Mouse (Mus musculus) heart, adult 18-20 months (tissue): ENCODE results near the gene Nav3. TPM values are rescaled to one million over a fixed set of nuclear protein-coding genes. Genes with fewer than 3 reads are reported as not detected.

Experiments
- DNase-seq, 2 experiments: peaks; one replicate each; pipeline ENCODE4 v3.0.0; 2021 to 2022; ENCODE audit warnings: mixed read lengths in 1 of 2
- long read RNA-seq, 2 experiments: library from polyadenylated mRNA; stranded (forward); transcript quantifications; one replicate each; pipeline ENCODE4 v2.0.0; 2021
- total RNA-seq, 2 experiments: library from RNA; stranded (reverse); gene quantifications; 2 replicates each; pipeline ENCODE4 v1.2.3; 2021

Gene Nav3
- total RNA-seq: 1 to 10 TPM; 1.6 to 2.0 TPM
- long read RNA-seq, experiment 1: 0 reads
- long read RNA-seq, experiment 2: 0 reads

DNA sequence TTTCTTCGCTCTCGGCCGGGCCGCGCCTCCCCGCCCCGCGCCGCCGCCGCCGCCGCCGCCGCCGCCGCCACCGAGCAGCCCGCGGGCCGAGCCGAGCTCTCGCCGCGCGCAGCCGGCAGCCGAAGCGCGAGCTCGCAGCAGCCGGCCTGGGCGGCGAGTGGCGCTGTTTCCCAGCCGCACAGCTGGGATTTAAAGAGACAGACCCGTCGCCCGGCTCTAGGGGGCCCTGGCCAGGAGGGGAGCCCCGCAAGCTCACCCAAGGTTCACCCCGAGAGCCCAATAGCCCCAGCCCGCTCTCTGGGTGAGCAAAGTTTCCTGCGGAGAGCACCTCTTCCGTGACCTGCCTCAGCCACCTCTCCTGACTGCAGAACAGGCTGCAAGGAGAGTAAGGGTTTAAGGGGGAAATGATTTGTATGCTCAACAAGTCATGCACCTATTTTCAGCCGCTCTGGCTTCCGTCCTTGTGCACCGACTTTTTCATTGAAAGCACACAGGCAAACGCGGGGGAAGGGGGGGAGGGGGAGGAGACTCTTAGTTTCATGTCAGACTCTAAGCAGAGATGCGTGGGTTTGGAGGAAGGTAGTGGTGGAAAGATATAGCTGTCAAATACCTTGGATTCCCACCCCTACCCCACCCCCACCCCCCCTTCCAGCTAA, at the start of gene Nav3:
TSS of gene Nav3 (minus strand) at position 367 of the 656 bp plus-strand sequence.
- DNase-seq: peak; percentile 40 to 53

DNA sequence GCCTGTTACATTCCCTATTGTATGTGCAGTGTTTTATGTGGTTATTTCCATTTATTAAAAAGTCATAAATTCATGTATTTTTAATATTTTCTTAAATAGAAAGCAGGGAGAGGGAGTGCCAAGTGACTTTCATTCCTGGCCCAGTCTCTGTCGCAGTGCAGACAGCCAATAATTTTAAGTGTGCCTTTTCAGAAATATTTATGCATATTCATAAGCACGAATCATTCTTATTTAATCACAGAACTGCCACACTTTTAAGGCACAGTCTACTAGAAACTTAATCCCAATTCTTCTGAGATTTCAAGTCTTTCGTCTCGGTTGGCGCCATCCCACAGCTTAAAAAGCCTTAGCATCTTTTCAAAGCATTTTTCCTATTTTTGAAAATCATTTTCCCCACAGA, 29.3 kb upstream of the Nav3 start:
- DNase-seq: no peak

DNA sequence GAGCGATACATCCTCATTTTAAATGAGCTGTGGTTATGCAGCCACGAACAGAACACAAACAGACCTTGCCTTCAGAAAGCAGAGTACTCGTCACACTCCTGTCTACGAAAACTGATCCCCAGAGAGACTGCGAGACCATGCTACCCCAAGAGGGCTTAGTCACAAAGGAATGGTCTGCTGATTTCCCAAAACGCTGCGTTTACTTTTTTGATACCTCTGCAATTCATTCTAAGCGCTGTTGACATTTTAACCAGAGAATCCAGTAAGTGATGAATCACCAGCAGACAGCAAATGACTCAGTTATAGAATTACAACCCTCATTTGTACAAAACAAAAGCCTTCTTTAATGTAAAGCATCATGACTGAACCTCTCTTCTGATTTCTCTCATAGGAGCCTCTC, 28.8 kb upstream of the Nav3 start:
- DNase-seq: no peak

DNA sequence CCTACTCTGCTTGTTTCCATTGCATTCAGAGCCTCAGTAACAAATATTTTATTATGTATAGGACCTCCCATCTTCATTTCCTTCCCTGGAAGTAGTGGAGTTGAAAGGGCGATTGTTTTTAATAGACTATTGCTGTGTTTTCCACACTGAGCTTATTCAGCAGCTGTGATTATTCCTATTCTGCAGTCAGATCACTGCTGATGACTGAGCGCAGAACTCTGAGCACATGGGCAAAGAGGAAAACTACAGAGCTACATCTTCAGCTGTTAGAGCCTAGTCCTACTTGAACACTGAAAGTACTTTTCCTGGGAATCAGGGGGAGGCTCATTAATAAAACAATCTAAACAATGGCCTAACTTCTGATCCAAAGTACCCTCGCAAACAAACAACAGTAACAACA, 23.2 kb upstream of the Nav3 start:
- no peak for DNase-seq

GRCm38 (mm10) chr10:110477689-110478314, 21.8 kb upstream of the Nav3 start:
- no peak for DNase-seq

GRCm38 (mm10) chr10:110474107-110474506, 18.1 kb upstream of the Nav3 start:
- DNase-seq: no peak

DNA sequence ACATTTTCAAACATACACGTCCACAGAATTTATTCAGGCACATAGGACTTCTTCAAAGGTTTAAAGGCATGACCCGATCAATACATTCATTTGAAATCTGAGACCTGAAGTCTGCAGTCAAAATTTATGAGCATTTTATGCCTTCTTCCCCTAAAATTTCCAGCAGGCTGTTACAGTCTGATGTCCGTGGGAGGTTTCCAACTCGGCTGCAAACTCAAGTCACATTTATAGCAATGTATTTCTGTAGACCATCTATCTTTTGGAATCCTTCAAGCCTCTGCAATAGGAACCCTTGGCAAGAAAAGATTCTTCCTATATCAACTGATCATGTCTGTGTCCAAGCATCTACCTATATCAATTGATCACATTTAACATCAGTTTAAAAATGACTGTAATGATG, 13.4 kb upstream of the Nav3 start:
- no peak for DNase-seq

GRCm38 (mm10) chr10:110455063-110455837, 754 bp downstream of the Nav3 start:
- peak in 1 of 2 experiments; percentile 15 for DNase-seq

DNA sequence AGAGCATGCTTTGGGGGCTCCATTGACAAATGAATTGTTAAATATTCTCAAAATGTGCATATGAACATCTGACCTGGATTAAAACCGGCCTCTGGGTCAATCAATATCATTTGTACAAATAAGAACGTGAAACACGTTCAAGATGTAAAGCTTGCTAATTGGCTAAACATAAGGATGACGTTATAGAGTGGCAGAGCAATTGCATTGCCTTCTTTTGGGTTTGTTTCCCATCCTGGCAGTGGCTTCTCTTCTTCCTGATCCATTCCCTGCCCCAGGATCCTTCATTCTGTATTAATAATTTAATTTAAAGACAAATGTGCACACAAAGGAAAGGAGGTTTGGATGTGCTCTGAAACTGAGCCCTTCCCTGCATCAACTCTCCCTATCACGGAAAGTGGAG, 2.4 kb downstream of the Nav3 start:
- no peak for DNase-seq

- DNase-seq: no peak
Observed at GRCm38 (mm10) chr10:110440396-110440795, 15.6 kb downstream of the Nav3 start.

- no peak for DNase-seq
Observed at GRCm38 (mm10) chr10:110431078-110431477, 24.9 kb downstream of the Nav3 start.

DNA sequence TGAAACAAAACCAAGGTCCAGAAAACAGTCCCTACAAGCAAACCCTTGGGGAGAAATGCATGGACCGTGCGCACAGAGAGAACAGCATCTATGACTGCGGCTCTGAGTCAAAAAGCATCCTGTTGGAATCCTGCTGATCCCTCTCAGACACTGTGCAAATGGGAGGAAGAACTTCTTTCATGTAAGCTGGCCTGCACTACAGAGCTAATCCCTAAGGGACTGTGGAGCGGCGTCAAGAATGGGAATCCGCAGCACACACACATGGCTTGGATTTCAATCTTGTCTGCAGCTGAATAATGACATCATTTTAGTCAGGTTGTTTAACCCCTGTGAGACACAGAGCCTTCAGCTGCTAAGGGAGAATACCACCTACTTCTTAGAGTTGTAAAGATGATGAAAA, 26.4 kb downstream of the Nav3 start:
- DNase-seq: no peak

GRCm38 (mm10) chr10:110429052-110429451, 27.0 kb downstream of the Nav3 start:
- no peak for DNase-seq

- DNase-seq: no peak
Observed at GRCm38 (mm10) chr10:110421533-110421932, 34.5 kb downstream of the Nav3 start.

DNA sequence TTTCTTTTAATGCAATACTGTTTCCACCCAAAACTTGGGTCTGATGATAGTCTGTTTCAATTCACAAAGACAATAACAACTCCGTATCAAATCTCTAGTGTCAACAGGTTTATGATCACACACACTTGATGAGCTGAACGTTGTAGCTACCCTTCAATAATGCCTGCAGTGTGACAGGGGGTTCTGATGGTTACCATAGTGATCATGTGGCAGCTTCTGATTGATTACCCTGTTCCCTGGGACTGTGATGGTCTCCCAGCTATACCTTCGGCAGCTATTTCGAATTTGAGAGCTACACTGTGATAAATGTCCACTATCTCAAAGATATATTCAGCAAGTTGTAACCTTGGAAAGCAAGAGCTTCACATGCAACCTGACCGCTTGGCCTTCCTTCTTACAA, 39.0 kb downstream of the Nav3 start:
- no peak for DNase-seq

DNA sequence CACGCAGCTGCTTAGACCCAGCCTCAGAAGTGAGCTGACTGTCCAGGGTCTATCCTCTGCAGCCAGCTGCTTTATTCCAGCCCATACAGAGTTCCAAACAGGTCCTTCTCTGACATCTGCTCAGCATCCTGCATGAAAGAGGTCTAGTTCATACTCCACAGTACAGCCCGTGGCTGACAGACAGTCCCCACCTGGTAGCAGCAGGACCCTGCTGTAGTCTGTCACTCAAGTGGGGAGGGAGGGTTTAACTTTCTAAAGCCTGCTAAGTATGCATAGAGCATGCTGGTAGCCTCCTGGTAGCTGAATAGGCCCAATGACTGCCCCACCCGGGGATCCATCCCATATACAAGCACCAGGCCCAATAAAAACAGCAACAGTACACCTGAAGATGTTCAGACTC, 40.4 kb downstream of the Nav3 start:
- DNase-seq: no peak

DNA sequence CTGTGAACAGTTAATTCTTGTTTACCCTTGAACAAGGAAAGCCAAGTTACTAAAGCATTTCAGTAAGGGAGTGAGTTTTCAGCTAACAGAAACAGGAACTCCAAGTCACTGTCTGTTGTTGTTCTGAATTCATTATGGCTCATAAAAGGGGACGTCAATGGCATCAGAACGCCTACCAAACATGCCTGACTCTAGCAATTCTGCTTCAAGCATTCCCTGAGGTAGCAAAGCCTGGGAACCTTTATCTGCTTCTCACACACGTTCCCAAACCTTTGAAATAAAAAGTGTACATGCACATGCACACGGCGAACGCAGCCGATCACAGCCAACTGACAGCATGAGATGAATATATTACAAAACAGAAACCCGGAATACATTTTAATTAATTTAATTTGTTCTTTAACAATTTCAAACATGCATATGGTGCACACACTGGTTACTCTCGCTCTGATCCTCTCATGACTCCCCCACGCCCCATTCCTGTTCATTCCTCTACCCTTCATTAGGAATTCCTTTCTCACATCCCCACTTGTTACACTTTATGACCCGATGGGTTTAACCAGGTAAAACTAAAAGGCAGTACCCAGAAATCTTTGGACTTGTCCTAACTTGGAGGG, 42.6 kb downstream of the Nav3 start:
- no peak for DNase-seq

- peak in 1 of 2 experiments; percentile 5 for DNase-seq
Observed at GRCm38 (mm10) chr10:110402950-110403349, 53.1 kb downstream of the Nav3 start.

GRCm38 (mm10) chr10:110400642-110401041, 55.4 kb downstream of the Nav3 start:
- peak; percentile 5 to 22 for DNase-seq

GRCm38 (mm10) chr10:110398643-110399042, 57.4 kb downstream of the Nav3 start:
- DNase-seq: no peak

DNA sequence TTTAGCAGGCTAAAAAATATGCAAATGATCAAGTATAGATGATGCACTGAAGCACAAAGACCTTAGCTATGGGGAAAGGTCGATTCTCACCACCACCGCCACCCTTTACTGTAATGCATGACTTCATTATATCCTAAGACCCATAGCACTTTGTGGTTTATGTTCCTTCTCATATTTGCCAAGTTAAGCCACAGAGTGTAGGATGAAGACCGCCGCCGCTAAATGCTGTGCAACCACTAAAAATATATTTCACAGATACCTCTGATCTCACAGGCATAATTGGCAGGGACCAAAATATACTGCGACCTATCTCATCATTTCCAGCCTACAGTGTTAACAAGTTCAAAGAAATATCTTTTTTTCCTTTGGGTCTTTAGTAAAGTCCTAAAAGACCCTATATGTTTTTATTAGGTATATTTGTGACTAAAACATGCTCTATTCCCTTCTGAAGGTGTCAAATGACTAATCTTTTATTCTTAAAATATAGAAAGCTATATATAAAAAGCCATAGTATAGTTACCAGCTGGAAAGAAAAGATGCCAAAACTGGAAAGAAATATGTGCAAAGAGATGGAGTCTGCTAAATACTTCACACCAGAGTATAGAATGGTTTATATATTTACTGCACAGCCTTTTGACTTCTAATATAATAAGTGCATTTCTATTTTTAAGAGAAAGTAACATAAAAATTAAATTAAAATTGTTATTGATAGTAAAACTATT, 69.4 kb downstream of the Nav3 start:
- DNase-seq: no peak
